Mouse (Mus musculus) layer of hippocampus, adult 2 months (tissue): ENCODE results near the gene Gm17455. TPM values are rescaled to one million over a fixed set of nuclear protein-coding genes. Genes with fewer than 3 reads are reported as not detected.

Experiments used
- DNase-seq, 2 experiments: peaks; one replicate each; pipeline ENCODE4 v3.0.0; 2022; ENCODE audit warnings: low spot score in 2 of 2
- H3K27ac ChIP-seq: fragments of 200-600 bp; 2 replicates; pipeline ENCODE4 v1.8.1; 2022
- H3K4me3 ChIP-seq: fragments of 200-600 bp; 2 replicates; pipeline ENCODE4 v1.8.1; 2022; ENCODE audit warnings: mild to moderate bottlenecking
- CTCF ChIP-seq: fragments of 200-600 bp; conservative IDR thresholded peaks from 2 replicates; pipeline ENCODE4 v1.8.1; 2022; ENCODE audit warnings: antibody characterized with exemption, mild to moderate bottlenecking, moderate library complexity
- total RNA-seq, 2 experiments: library from RNA; stranded (reverse); gene quantifications; 2 replicates each; pipeline ENCODE4 v1.2.3; 2021

Gm17455 gene
- total RNA-seq, 2 experiments from 2014 or later = not detected

GRCm38 (mm10) chr10:60381142-60381925 is 18.2 kb upstream of the Gm17455 start:
- H3K27ac ChIP-seq = no peak overlapping the region
- DNase-seq = no peak

GRCm38 (mm10) chr10:60388332-60388731 is 11.2 kb upstream of the Gm17455 start:
- no peak for TF ChIP-seq CTCF
- DNase-seq = no peak

More at GRCm38 (mm10) chr10:60381142-60381925, 18.2 kb upstream of the Gm17455 start:
- no peak overlapping the region for H3K4me3 ChIP-seq
- no peak for TF ChIP-seq CTCF

GRCm38 (mm10) chr10:60389447-60389865 is 10.1 kb upstream of the Gm17455 start:
- TF ChIP-seq CTCF = no peak
- DNase-seq = no peak
- Histone ChIP-seq H3K4me3 (no peak overlapping the region), H3K27ac (no peak overlapping the region)

More at GRCm38 (mm10) chr10:60388332-60388731, 11.2 kb upstream of the Gm17455 start:
- Histone ChIP-seq H3K4me3 (no peak overlapping the region), H3K27ac (no peak overlapping the region)

- TF ChIP-seq CTCF = no peak
- no peak for DNase-seq
- no peak overlapping the region for H3K27ac ChIP-seq
- no peak overlapping the region for H3K4me3 ChIP-seq
These were observed 9.2 kb upstream of the Gm17455 start for GRCm38 (mm10) chr10:60390177-60390903.

- no peak overlapping the region for H3K4me3 ChIP-seq
- H3K27ac ChIP-seq = no peak overlapping the region
- TF ChIP-seq CTCF = no peak
- no peak for DNase-seq
These were observed 8.6 kb upstream of the Gm17455 start for GRCm38 (mm10) chr10:60390904-60391420.

- no peak for TF ChIP-seq CTCF
- H3K27ac ChIP-seq = no peak overlapping the region
- no peak overlapping the region for H3K4me3 ChIP-seq
- DNase-seq = no peak
These were observed 7.9 kb upstream of the Gm17455 start for GRCm38 (mm10) chr10:60391661-60392060.

- DNase-seq = no peak
- Histone ChIP-seq H3K27ac (no peak overlapping the region), H3K4me3 (no peak overlapping the region)
- no peak for TF ChIP-seq CTCF
These were observed 4.6 kb upstream of the Gm17455 start for GRCm38 (mm10) chr10:60394936-60395335.

GRCm38 (mm10) chr10:60395605-60396004 is 3.9 kb upstream of the Gm17455 start:
- no peak for TF ChIP-seq CTCF
- no peak overlapping the region for H3K4me3 ChIP-seq
- H3K27ac ChIP-seq = no peak overlapping the region

GRCm38 (mm10) chr10:60398051-60398814 is 1.3 kb upstream of the Gm17455 start:
- peak; percentile 40; the same call in 1 of the 2 replicates for TF ChIP-seq CTCF
- Histone ChIP-seq H3K4me3 (no peak overlapping the region), H3K27ac (no peak overlapping the region)
- DNase-seq = no peak

More at GRCm38 (mm10) chr10:60395605-60396004, 3.9 kb upstream of the Gm17455 start:
- DNase-seq = no peak

- H3K4me3 ChIP-seq = no peak overlapping the region
- no peak overlapping the region for H3K27ac ChIP-seq
- no peak for DNase-seq
- no peak for TF ChIP-seq CTCF
These were observed 1.2 kb downstream of the Gm17455 start for GRCm38 (mm10) chr10:60400507-60401295.

GRCm38 (mm10) chr10:60405460-60406177 is 6.1 kb downstream of the Gm17455 start:
- DNase-seq = peak; percentile 44 to 69
- Histone ChIP-seq H3K4me3 (no peak overlapping the region), H3K27ac (peak overlapping the region; percentile 79)
- TF ChIP-seq CTCF = no peak
